Mouse (Mus musculus) ES-Bruce4 (cell line): ENCODE data around the gene Col9a2.

ENCODE experiments used
- CTCF ChIP-seq: IDR thresholded peaks from one replicate; pipeline ENCODE4 v1.8.1; 2011; ENCODE audit warnings: low read depth, low read length
- POLR2A ChIP-seq: IDR thresholded peaks from one replicate; pipeline ENCODE4 v1.8.1; 2011; ENCODE audit warnings: low read length; ENCODE audit not compliant: insufficient read depth

- TF ChIP-seq CTCF: no peak
- TF ChIP-seq POLR2A: no peak
These were observed 13.5 kb downstream of the Col9a2 start for GRCm38 (mm10) chr4:121052454-121053323.
